Mouse (Mus musculus): ENCODE measurements at regions not wholly inside any gene's neighbourhood (a gene's known extent, or its start where the extent isn't known, plus 50 kb on each side); places are given as distances from the start of the nearest gene placed in this dataset.

DNA sequence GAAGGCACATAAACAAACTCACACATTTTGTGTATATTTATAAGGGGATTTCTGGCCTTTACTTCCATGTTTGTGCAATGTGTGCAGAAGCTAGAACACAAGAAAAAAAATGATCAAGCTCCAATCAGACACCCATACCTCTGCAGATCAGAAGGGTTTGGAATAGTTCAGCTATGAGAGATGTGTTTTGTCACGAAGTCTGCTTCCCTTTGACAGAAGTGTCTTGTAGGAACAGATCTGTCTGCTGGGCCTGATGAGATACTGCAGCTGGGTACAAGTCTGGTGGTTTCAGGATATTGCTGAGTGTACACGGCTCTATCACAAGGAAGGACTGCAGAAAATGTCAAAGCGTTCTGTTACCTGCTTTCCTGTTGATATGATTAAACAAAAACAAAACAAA, 176.2 kb upstream of the Maf start:
- TF ChIP-seq GATA1 (IDR thresholded peaks at IDR 0.05; ENCODE audit: borderline replicate concordance, low read length) (no peak), FLI1 (IDR thresholded peaks at IDR 0.05; ENCODE audit: low read length) (no peak)
